Mouse (Mus musculus): ENCODE data around the gene Zmiz1. TPM values are rescaled to one million over a fixed set of nuclear protein-coding genes. Genes with fewer than 3 reads are reported as not detected.

Gene Zmiz1
- 10 to 100 TPM; 67.0 to 78.5 TPM for total RNA-seq (2021)

GRCm38 (mm10) chr14:25459016-25459393 is at the start of gene Zmiz1:
Zmiz1 (plus strand) TSS chr14:25459185.
- DNase-seq, result peak; percentile 93

- no peak for DNase-seq
These were observed 47.0 kb upstream of the Zmiz1 start for GRCm38 (mm10) chr14:25411848-25412527.

- no peak for DNase-seq
These were observed 46.2 kb upstream of the Zmiz1 start for GRCm38 (mm10) chr14:25412811-25413210.

- DNase-seq, result no peak
These were observed 45.5 kb upstream of the Zmiz1 start for GRCm38 (mm10) chr14:25413510-25413909.

- no peak for DNase-seq
These were observed 44.9 kb upstream of the Zmiz1 start for GRCm38 (mm10) chr14:25414115-25414514.

- DNase-seq, result peak; percentile 36
These were observed 38.8 kb upstream of the Zmiz1 start for GRCm38 (mm10) chr14:25420001-25420690.

- DNase-seq, result peak; percentile 52
These were observed 38.0 kb upstream of the Zmiz1 start for GRCm38 (mm10) chr14:25420987-25421386.

- peak; percentile 64 for DNase-seq
These were observed 37.4 kb upstream of the Zmiz1 start for GRCm38 (mm10) chr14:25421596-25422001.

- no peak for DNase-seq
These were observed 36.0 kb upstream of the Zmiz1 start for GRCm38 (mm10) chr14:25422946-25423345.

GRCm38 (mm10) chr14:25423721-25424443 is 35.1 kb upstream of the Zmiz1 start:
- no peak for DNase-seq

- no peak for DNase-seq
These were observed 20.7 kb upstream of the Zmiz1 start for GRCm38 (mm10) chr14:25438255-25438654.

- no peak for DNase-seq
These were observed 18.9 kb upstream of the Zmiz1 start for GRCm38 (mm10) chr14:25440116-25440515.

GRCm38 (mm10) chr14:25440777-25441176 is 18.2 kb upstream of the Zmiz1 start:
- no peak for DNase-seq

- no peak for DNase-seq
These were observed 17.5 kb upstream of the Zmiz1 start for GRCm38 (mm10) chr14:25441469-25441868.

- no peak for DNase-seq
These were observed 16.3 kb upstream of the Zmiz1 start for GRCm38 (mm10) chr14:25442676-25443075.

- DNase-seq, result peak; percentile 3
These were observed 11.7 kb upstream of the Zmiz1 start for GRCm38 (mm10) chr14:25447136-25447775.

GRCm38 (mm10) chr14:25448471-25448870 is 10.5 kb upstream of the Zmiz1 start:
- peak; percentile 3 for DNase-seq

- DNase-seq, result peak; percentile 25
These were observed 7.8 kb upstream of the Zmiz1 start for GRCm38 (mm10) chr14:25451099-25451667.

GRCm38 (mm10) chr14:25451699-25452632 is 7.0 kb upstream of the Zmiz1 start:
- peak; percentile 6 for DNase-seq

- DNase-seq, result peak; percentile 3
These were observed 6.4 kb upstream of the Zmiz1 start for GRCm38 (mm10) chr14:25452633-25453025.

- DNase-seq, result peak; percentile 21
These were observed 4.8 kb upstream of the Zmiz1 start for GRCm38 (mm10) chr14:25454066-25454760.
